Mouse (Mus musculus): ENCODE measurements around the gene Ppfia3.

Ppfia3 gene

GRCm38 (mm10) chr7:45309455-45309854, 57.4 kb downstream of the Ppfia3 start:
- DNase-seq = peak; percentile 72

- peak; percentile 37 for DNase-seq
Measured at GRCm38 (mm10) chr7:45308551-45309240, 58.1 kb downstream of the Ppfia3 start.

GRCm38 (mm10) chr7:45305275-45305674, 61.5 kb downstream of the Ppfia3 start:
- peak; percentile 84 for DNase-seq

- no peak for DNase-seq
Measured at GRCm38 (mm10) chr7:45304869-45305268, 62.0 kb downstream of the Ppfia3 start.

GRCm38 (mm10) chr7:45302626-45303025, 64.2 kb downstream of the Ppfia3 start:
- peak; percentile 32 for DNase-seq

- peak; percentile 80 for DNase-seq
Measured at GRCm38 (mm10) chr7:45300270-45300669, 66.5 kb downstream of the Ppfia3 start.

GRCm38 (mm10) chr7:45299752-45300151, 67.1 kb downstream of the Ppfia3 start:
- DNase-seq = peak; percentile 81

- no peak for DNase-seq
Measured at GRCm38 (mm10) chr7:45297563-45297962, 69.3 kb downstream of the Ppfia3 start.

GRCm38 (mm10) chr7:45296626-45297025, 70.2 kb downstream of the Ppfia3 start:
- DNase-seq = no peak

Data from lung, postnatal 10 days (tissue).